Mouse (Mus musculus): ENCODE results near the gene Ndrg4. TPM values are rescaled to one million over a fixed set of nuclear protein-coding genes. Genes with fewer than 3 reads are reported as not detected.
A peak's percentile ranks its signal among the peaks of the same experiment; 100 is the strongest.
"Not testable (repeated sequence)": the region's sequence is repeated elsewhere in the genome, so short reads cannot be mapped to it uniquely, and the experiment has no call there.

Gene Ndrg4
- polyA plus RNA-seq, 1 experiment from 2014 or later = 75.2 TPM

GRCm38 (mm10) chr8:95661085-95661484 lies 15.7 kb upstream of the Ndrg4 start:
- no peak for ATAC-seq (ENCODE audit: low FRiP score, low read depth)
- Histone ChIP-seq H3K9ac (replicated peaks) (no peak overlapping the region), H3K4me2 (replicated peaks) (no peak overlapping the region), H3K27me3 (no peaks in the 10 kb centered on the region), H3K36me3 (no peaks in the 10 kb centered on the region), H3K4me3 (no peak overlapping the region), H3K4me1 (peaks cover 3% of the 10 kb centered on the region; the same call in 1 of the 2 replicates), H3K27ac (replicated peaks) (no peak overlapping the region), H3K9me3 (no peaks in the 10 kb centered on the region)
- 88% methylated on average over 8 of the region's 8 CpGs for WGBS

GRCm38 (mm10) chr8:95661575-95661974 lies 15.2 kb upstream of the Ndrg4 start:
- WGBS = 91% methylated on average over 6 of the region's 6 CpGs

GRCm38 (mm10) chr8:95662885-95663598 lies 13.7 kb upstream of the Ndrg4 start:
- WGBS = 89% methylated on average over 7 of the region's 7 CpGs
- ATAC-seq (ENCODE audit: low FRiP score, low read depth) = no peak
- no peak overlapping the region for H3K27ac ChIP-seq (replicated peaks)

More at GRCm38 (mm10) chr8:95661575-95661974, 15.2 kb upstream of the Ndrg4 start:
- H3K4me3 ChIP-seq = no peak overlapping the region
- H3K4me1 ChIP-seq = peaks cover 2% of the 10 kb centered on the region; the same call in 1 of the 2 replicates
- H3K9me3 ChIP-seq = 0 out of 2 replicates have a peak, but pooled peaks cover 3% of the 10 kb centered on the region
- no peak for ATAC-seq (ENCODE audit: low FRiP score, low read depth)
- H3K36me3 ChIP-seq = no peaks in the 10 kb centered on the region
- H3K9ac ChIP-seq (replicated peaks) = no peak overlapping the region
- no peak overlapping the region for H3K27ac ChIP-seq (replicated peaks)
- no peaks in the 10 kb centered on the region for H3K27me3 ChIP-seq
- no peak overlapping the region for H3K4me2 ChIP-seq (replicated peaks)

GRCm38 (mm10) chr8:95663599-95663949 lies 13.2 kb upstream of the Ndrg4 start:
- 0 out of 2 replicates have a peak, but pooled peaks cover 3% of the 10 kb centered on the region for H3K9me3 ChIP-seq
- no peaks in the 10 kb centered on the region for H3K36me3 ChIP-seq
- WGBS = 69% methylated on average over 4 of the region's 4 CpGs
- ATAC-seq (ENCODE audit: low FRiP score, low read depth) = no peak
- no peak overlapping the region for H3K9ac ChIP-seq (replicated peaks)
- no peaks in the 10 kb centered on the region for H3K27me3 ChIP-seq
- no peaks in the 10 kb centered on the region for H3K4me1 ChIP-seq
- no peak overlapping the region for H3K4me3 ChIP-seq
- H3K27ac ChIP-seq (replicated peaks) = no peak overlapping the region
- no peak overlapping the region for H3K4me2 ChIP-seq (replicated peaks)

More at GRCm38 (mm10) chr8:95662885-95663598, 13.7 kb upstream of the Ndrg4 start:
- H3K27me3 ChIP-seq = no peaks in the 10 kb centered on the region
- H3K9ac ChIP-seq (replicated peaks) = no peak overlapping the region
- no peaks in the 10 kb centered on the region for H3K4me1 ChIP-seq
- no peak overlapping the region for H3K4me3 ChIP-seq
- H3K36me3 ChIP-seq = no peaks in the 10 kb centered on the region
- H3K4me2 ChIP-seq (replicated peaks) = no peak overlapping the region
- 0 out of 2 replicates have a peak, but pooled peaks cover 3% of the 10 kb centered on the region for H3K9me3 ChIP-seq

- not testable (repeated sequence) for H3K4me2 ChIP-seq (replicated peaks); H3K9ac ChIP-seq (replicated peaks); ATAC-seq (ENCODE audit: low FRiP score, low read depth); H3K4me1 ChIP-seq; H3K27me3 ChIP-seq; H3K9me3 ChIP-seq; H3K27ac ChIP-seq (replicated peaks); H3K4me3 ChIP-seq; H3K36me3 ChIP-seq
- WGBS = 95% methylated on average over 11 of the region's 11 CpGs
Measured at GRCm38 (mm10) chr8:95665813-95666452, 10.8 kb upstream of the Ndrg4 start.

- Histone ChIP-seq H3K4me3 (no peak overlapping the region), H3K9ac (replicated peaks) (no peak overlapping the region), H3K27ac (replicated peaks) (peak overlapping the region; percentile 63), H3K27me3 (peaks cover 7% of the 10 kb centered on the region), H3K4me1 (no peaks in the 10 kb centered on the region), H3K36me3 (no peaks in the 10 kb centered on the region), H3K4me2 (replicated peaks) (no peak overlapping the region), H3K9me3 (0 out of 2 replicates have a peak, but pooled peaks cover 3% of the 10 kb centered on the region)
- 60% methylated on average over 8 of the region's 8 CpGs for WGBS
- peak; percentile 52 for ATAC-seq (ENCODE audit: low FRiP score, low read depth)
Measured at GRCm38 (mm10) chr8:95668163-95668958, 8.4 kb upstream of the Ndrg4 start.

- peaks cover 14% of the 10 kb centered on the region for H3K27me3 ChIP-seq
- no peak overlapping the region for H3K9ac ChIP-seq (replicated peaks)
- ATAC-seq (ENCODE audit: low FRiP score, low read depth) = no peak
- no peak overlapping the region for H3K4me3 ChIP-seq
- H3K4me1 ChIP-seq = peaks cover 7% of the 10 kb centered on the region; the same call in 1 of the 2 replicates
- WGBS = 86% methylated on average over 2 of the region's 2 CpGs
- H3K36me3 ChIP-seq = no peaks in the 10 kb centered on the region
- H3K27ac ChIP-seq (replicated peaks) = 0 out of 2 replicates have a peak overlapping the region, but pooled peaks have one; percentile 63
- 0 out of 2 replicates have a peak, but pooled peaks cover 3% of the 10 kb centered on the region for H3K9me3 ChIP-seq
- no peak overlapping the region for H3K4me2 ChIP-seq (replicated peaks)
Measured at GRCm38 (mm10) chr8:95669967-95670366, 6.8 kb upstream of the Ndrg4 start.

GRCm38 (mm10) chr8:95671861-95672260 lies 4.9 kb upstream of the Ndrg4 start:
- no peak overlapping the region for H3K9ac ChIP-seq (replicated peaks)
- peaks cover 8% of the 10 kb centered on the region; the same call in 1 of the 2 replicates for H3K4me1 ChIP-seq
- WGBS = 86% methylated on average over 6 of the region's 6 CpGs
- H3K4me2 ChIP-seq (replicated peaks) = no peak overlapping the region
- H3K36me3 ChIP-seq = no peaks in the 10 kb centered on the region
- no peaks in the 10 kb centered on the region for H3K9me3 ChIP-seq
- no peak for ATAC-seq (ENCODE audit: low FRiP score, low read depth)
- peaks cover 32% of the 10 kb centered on the region for H3K27me3 ChIP-seq
- H3K4me3 ChIP-seq = no peak overlapping the region
- no peak overlapping the region for H3K27ac ChIP-seq (replicated peaks)

- H3K36me3 ChIP-seq = no peaks in the 10 kb centered on the region
- H3K4me1 ChIP-seq = peaks cover 11% of the 10 kb centered on the region; the same call in 1 of the 2 replicates
- peaks cover 41% of the 10 kb centered on the region for H3K27me3 ChIP-seq
- H3K4me2 ChIP-seq (replicated peaks) = no peak overlapping the region
- H3K27ac ChIP-seq (replicated peaks) = no peak overlapping the region
- WGBS = 89% methylated on average over 5 of the region's 5 CpGs
- no peak overlapping the region for H3K9ac ChIP-seq (replicated peaks)
- ATAC-seq (ENCODE audit: low FRiP score, low read depth) = no peak
- no peaks in the 10 kb centered on the region for H3K9me3 ChIP-seq
- H3K4me3 ChIP-seq = no peak overlapping the region
Measured at GRCm38 (mm10) chr8:95672811-95673210, 4.0 kb upstream of the Ndrg4 start.

GRCm38 (mm10) chr8:95677591-95678023 lies 827 bp downstream of the Ndrg4 start:
- Histone ChIP-seq H3K4me3 (peak overlapping the region; percentile 60), H3K27ac (replicated peaks) (no peak overlapping the region), H3K4me1 (peaks cover 15% of the 10 kb centered on the region; the same call in 1 of the 2 replicates), H3K9me3 (no peaks in the 10 kb centered on the region), H3K4me2 (replicated peaks) (peak overlapping the region; percentile 92), H3K36me3 (no peaks in the 10 kb centered on the region), H3K27me3 (peaks cover 77% of the 10 kb centered on the region), H3K9ac (replicated peaks) (peak overlapping the region; percentile 63)
- under 1% methylated on average over 40 of the region's 48 CpGs for WGBS
- peak; percentile 52 for ATAC-seq (ENCODE audit: low FRiP score, low read depth)

- ATAC-seq (ENCODE audit: low FRiP score, low read depth) = peak; percentile 57
- Histone ChIP-seq H3K4me2 (replicated peaks) (peak overlapping the region; percentile 92), H3K9me3 (no peaks in the 10 kb centered on the region), H3K9ac (replicated peaks) (peak overlapping the region; percentile 63), H3K27me3 (peaks cover 77% of the 10 kb centered on the region), H3K4me1 (peaks cover 15% of the 10 kb centered on the region; the same call in 1 of the 2 replicates), H3K4me3 (peak overlapping the region; percentile 60), H3K27ac (replicated peaks) (no peak overlapping the region), H3K36me3 (no peaks in the 10 kb centered on the region)
- 2% methylated on average over 67 of the region's 70 CpGs for whole genome bisulfite sequencing
Measured at GRCm38 (mm10) chr8:95678024-95678611, 1.3 kb downstream of the Ndrg4 start.
